Mouse (Mus musculus): ENCODE data around the gene Oas1h. TPM values are rescaled to one million over a fixed set of nuclear protein-coding genes. Genes with fewer than 3 reads are reported as not detected.
"Not testable (repeated sequence)": the region's sequence is repeated elsewhere in the genome, so short reads cannot be mapped to it uniquely, and the experiment has no call there.

Gene Oas1h
- total RNA-seq, 2 experiments from 2014 or later: not detected

GRCm38 (mm10) chr5:120887831-120888230 lies 26.6 kb downstream of the Oas1h start:
- no peak for TF ChIP-seq CTCF (IDR thresholded peaks at IDR 0.05)

GRCm38 (mm10) chr5:120888294-120888815 lies 27.1 kb downstream of the Oas1h start:
- intact Hi-C loops (cut with DNase I); H3K27ac ChIP-seq; DNase-seq (ENCODE audit: extremely low spot score in 1 of 2, low spot score in 2 of 2); H3K4me3 ChIP-seq: not testable (repeated sequence)

More at GRCm38 (mm10) chr5:120887831-120888230, 26.6 kb downstream of the Oas1h start:
- intact Hi-C loops (cut with DNase I): no loop called here
- H3K27ac ChIP-seq: no peak overlapping the region
- no peak for DNase-seq (ENCODE audit: extremely low spot score in 1 of 2, low spot score in 2 of 2)
- H3K4me3 ChIP-seq: no peak overlapping the region

- DNase-seq (ENCODE audit: extremely low spot score in 1 of 2, low spot score in 2 of 2): no peak
- no peak overlapping the region for H3K4me3 ChIP-seq
- H3K27ac ChIP-seq: no peak overlapping the region
- intact Hi-C loops (cut with DNase I): loop anchor here (2.0 kb wide), 1 partner anchor 17 kb away; the partner anchor contains the start of gene Oas1a
- TF ChIP-seq CTCF (IDR thresholded peaks at IDR 0.05): no peak
These were observed 28.8 kb downstream of the Oas1h start for GRCm38 (mm10) chr5:120890026-120890425.

DNA sequence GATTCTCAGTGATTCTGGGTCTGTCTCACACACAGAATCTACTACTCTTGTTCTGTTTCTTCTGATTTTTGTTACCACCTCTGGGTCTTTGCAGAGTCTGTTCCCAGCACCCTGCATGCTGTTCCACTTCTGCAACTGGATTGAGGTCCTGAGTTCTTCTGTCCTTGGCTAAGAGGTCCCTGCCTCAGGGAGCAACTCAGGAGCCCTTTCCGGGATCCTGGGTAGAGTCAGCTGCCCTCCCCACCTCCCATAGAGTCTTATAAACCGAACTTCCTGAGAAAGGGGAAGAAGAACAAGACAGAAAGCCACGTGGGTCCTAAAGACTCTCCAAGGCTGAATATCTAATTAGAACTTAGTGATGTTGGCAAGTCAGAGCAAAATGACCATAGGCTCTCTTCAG lies 29.8 kb downstream of the Oas1h start:
- no peak overlapping the region for H3K4me3 ChIP-seq

DNA sequence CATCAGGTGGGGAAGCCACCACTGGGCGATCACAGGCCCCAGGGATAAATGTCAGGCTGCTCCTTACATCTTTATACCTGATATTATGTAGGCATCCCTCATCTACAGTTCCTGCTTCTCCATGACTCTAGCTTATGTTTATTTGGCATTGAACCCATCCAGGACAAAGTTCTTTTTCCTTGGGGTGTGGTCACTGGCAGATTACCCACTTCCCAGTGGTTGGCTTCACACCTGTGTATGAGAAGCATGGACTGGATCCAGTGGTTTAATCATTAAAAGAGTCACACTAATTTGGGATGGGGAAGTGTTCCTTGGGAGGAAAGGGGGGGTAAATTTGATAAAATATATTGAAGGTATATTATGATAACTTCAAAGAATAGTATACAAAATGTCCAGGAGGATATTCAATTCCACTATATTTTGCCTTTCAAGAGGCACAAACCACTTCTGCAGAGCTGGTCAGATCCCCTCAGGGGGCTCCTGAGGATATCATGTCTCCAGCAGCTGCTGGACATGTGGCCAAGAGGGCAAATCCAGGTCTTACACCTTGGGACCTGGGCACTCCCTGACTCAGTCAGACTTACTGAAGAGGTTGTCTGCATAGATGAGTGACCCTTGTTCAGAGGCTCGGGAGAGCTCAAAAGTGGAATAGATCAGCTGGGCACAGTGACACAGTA lies 30.5 kb downstream of the Oas1h start:
- intact Hi-C loops (cut with DNase I): loop anchor here (2.0 kb wide), 1 partner anchor 15 kb away; the partner anchor contains the start of gene Oas1a
- not testable (repeated sequence) for H3K27ac ChIP-seq; DNase-seq (ENCODE audit: extremely low spot score in 1 of 2, low spot score in 2 of 2)

More for the DNA sequence above, 29.8 kb downstream of the Oas1h start:
- DNase-seq (ENCODE audit: extremely low spot score in 1 of 2, low spot score in 2 of 2): no peak
- no peak overlapping the region for H3K27ac ChIP-seq
- no peak for TF ChIP-seq CTCF (IDR thresholded peaks at IDR 0.05)
- intact Hi-C loops (cut with DNase I): loop anchor here (2.0 kb wide), 1 partner anchor 16 kb away; the partner anchor contains the start of gene Oas1a

GRCm38 (mm10) chr5:120892243-120892660 lies 31.0 kb downstream of the Oas1h start:
- H3K4me3 ChIP-seq: no peak overlapping the region
- no peak for TF ChIP-seq CTCF (IDR thresholded peaks at IDR 0.05)
- H3K27ac ChIP-seq: no peak overlapping the region
- no peak for DNase-seq (ENCODE audit: extremely low spot score in 1 of 2, low spot score in 2 of 2)
- intact Hi-C loops (cut with DNase I): no loop called here

More for the DNA sequence above, 30.5 kb downstream of the Oas1h start:
- not testable (repeated sequence) for H3K4me3 ChIP-seq

GRCm38 (mm10) chr5:120893866-120894265 lies 32.6 kb downstream of the Oas1h start:
- intact Hi-C loops (cut with DNase I); DNase-seq (ENCODE audit: extremely low spot score in 1 of 2, low spot score in 2 of 2); H3K27ac ChIP-seq; H3K4me3 ChIP-seq: not testable (repeated sequence)

DNA sequence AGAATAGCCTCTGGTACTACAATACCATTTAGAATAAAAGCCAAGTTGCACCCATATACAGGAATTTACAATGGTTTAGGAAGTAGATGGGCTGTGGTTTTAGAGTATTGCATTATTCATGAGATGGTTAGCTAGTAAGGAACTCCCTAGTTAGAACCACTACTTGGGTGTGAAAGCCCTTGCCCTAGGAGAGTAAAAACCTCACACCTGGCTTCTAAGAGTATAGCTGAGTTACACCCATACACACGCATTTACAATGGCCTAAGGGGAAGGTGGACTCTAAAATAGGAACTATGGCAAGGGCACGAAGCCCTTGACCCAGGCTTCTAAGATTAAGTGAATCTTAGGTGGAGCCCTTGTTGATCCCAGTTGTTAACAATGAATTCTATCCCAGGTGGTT lies 33.5 kb downstream of the Oas1h start:
- H3K4me3 ChIP-seq; H3K27ac ChIP-seq; intact Hi-C loops (cut with DNase I); DNase-seq (ENCODE audit: extremely low spot score in 1 of 2, low spot score in 2 of 2): not testable (repeated sequence)

- no peak for DNase-seq (ENCODE audit: extremely low spot score in 1 of 2, low spot score in 2 of 2)
- no peak for TF ChIP-seq CTCF (IDR thresholded peaks at IDR 0.05)
- no peak overlapping the region for H3K4me3 ChIP-seq
- intact Hi-C loops (cut with DNase I): no loop called here
- no peak overlapping the region for H3K27ac ChIP-seq
These were observed 34.1 kb downstream of the Oas1h start for GRCm38 (mm10) chr5:120895231-120895900.

DNA sequence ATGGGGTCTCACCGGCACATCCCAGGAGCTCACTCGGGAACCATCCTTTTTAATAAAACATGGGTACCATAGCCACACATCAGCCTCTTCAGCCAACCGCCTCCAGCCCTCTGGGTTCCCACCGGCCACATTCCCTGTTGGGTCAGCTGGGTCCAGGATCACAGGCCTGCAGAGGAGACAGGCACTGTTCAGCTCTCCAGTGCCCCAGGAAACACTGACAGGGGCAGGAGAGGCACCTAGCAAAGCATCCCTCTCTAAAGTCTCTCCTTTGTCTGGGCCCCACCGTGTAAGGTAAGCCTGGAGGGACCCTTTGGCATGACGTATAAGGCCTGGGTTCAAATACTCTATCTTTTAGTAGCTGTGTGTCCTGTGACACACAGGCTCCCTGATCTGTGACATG lies 37.1 kb downstream of the Oas1h start:
- TF ChIP-seq CTCF (IDR thresholded peaks at IDR 0.05): no peak
- intact Hi-C loops (cut with DNase I): loop anchor here (2.0 kb wide), 1 partner anchor 20 kb away; no protein-coding TSS in a partner anchor
- Histone ChIP-seq H3K27ac (no peak overlapping the region), H3K4me3 (no peak overlapping the region)
- DNase-seq (ENCODE audit: extremely low spot score in 1 of 2, low spot score in 2 of 2): no peak

DNA sequence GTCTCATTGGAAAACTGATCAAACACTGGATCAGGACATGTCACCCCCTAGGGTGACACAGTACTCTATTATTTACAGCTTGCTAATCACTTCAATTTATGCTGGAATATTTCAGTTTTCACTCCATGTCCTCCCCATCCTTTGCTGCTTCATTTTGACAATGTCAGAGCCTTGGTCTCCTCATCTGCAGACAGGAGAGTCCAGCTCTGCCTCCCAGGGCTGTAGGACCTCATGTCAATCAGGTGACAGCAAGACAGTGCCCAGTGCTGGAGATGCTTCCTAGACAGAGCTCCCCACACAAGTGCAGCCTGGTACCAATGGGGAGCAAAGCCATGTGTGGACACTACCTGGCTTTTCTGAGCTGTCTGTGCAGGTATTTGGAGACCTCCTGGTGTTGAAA lies 37.5 kb downstream of the Oas1h start:
- DNase-seq (ENCODE audit: extremely low spot score in 1 of 2, low spot score in 2 of 2): no peak
- TF ChIP-seq CTCF (IDR thresholded peaks at IDR 0.05): no peak
- H3K4me3 ChIP-seq: no peak overlapping the region
- H3K27ac ChIP-seq: no peak overlapping the region
- intact Hi-C loops (cut with DNase I): loop anchor here (2.0 kb wide), 1 partner anchor 20 kb away; no protein-coding TSS in a partner anchor

DNA sequence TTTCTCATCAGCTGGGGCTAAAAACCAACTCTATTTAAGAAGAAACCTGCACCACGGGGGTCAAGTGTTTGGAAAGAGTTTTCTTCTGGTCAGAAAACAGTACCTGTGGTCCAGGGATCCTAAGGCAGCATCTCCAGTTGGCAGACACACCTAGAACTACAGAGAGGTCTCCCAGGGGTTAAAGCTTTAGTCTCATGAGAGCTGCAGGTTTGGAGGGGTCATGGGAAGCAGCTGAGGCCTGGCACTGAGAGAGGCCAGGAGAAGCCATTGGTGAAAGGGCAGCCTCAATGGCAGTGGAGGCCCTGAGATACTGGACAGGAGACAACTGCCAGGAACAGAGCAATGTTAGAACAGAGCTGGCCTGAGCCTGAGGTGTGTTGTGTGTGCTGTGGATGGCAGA lies 39.4 kb downstream of the Oas1h start:
- Histone ChIP-seq H3K4me3 (no peak overlapping the region), H3K27ac (no peak overlapping the region)
- no peak for TF ChIP-seq CTCF (IDR thresholded peaks at IDR 0.05)
- DNase-seq (ENCODE audit: extremely low spot score in 1 of 2, low spot score in 2 of 2): no peak
- intact Hi-C loops (cut with DNase I): no loop called here

All from left cerebral cortex, adult 2 months (tissue).